Mouse (Mus musculus): Measurements from ENCODE around the gene Gsk3a. TPM values are rescaled to one million over a fixed set of nuclear protein-coding genes. Genes with fewer than 3 reads are reported as not detected.

Gsk3a gene
- polyA plus RNA-seq, 1 experiment from 2014 or later = 13.6 TPM

DNA sequence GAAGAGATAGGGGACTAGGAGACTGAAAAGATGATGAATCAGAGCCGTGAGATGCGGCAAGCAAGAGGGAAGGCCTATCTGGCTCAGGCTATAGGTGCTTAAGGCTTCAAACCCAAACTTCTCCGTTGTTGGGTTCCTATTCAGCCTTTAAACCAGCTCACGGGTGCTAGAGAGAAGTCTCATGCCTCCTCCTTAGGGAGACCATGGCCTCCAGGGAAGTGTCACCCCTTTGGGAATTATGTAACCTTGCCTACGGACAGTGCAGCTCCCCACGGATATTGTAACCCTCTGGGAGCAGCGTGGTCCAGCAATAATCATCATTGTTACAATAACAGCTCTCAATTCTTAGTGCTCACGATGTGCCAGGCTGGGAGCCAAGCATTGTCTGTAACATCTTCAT, 14.2 kb upstream of the Gsk3a start:
- H3K4me2 ChIP-seq (ENCODE audit: low read length) = peak overlapping the region; percentile 98
- peak overlapping the region; percentile 97 for H3K27ac ChIP-seq (ENCODE audit: low read depth)
- DNase-seq (ENCODE audit: low spot score) = no peak
- WGBS = 14% methylated on average over 8 of the region's 8 CpGs
- ATAC-seq (replicated peaks; ENCODE audit: low FRiP score, low TSS enrichment, low read depth) = no peak
- H3K36me3 ChIP-seq (ENCODE audit: control insufficient read depth, insufficient read depth, low read length) = no peaks in the 10 kb centered on the region
- no peaks in the 10 kb centered on the region for H3K27me3 ChIP-seq (replicated peaks; ENCODE audit: control insufficient read depth, insufficient read depth, low read length)
- peak overlapping the region; percentile 97 for H3K4me3 ChIP-seq (ENCODE audit: low read depth, low read length)
- peaks cover 25% of the 10 kb centered on the region for H3K4me1 ChIP-seq (replicated peaks; ENCODE audit: control insufficient read depth, insufficient read depth, low read length)
- peak overlapping the region; percentile 97 for H3K9ac ChIP-seq (ENCODE audit: low read length)
- H3K9me3 ChIP-seq (ENCODE audit: control insufficient read depth, low read length) = no peaks in the 10 kb centered on the region

DNA sequence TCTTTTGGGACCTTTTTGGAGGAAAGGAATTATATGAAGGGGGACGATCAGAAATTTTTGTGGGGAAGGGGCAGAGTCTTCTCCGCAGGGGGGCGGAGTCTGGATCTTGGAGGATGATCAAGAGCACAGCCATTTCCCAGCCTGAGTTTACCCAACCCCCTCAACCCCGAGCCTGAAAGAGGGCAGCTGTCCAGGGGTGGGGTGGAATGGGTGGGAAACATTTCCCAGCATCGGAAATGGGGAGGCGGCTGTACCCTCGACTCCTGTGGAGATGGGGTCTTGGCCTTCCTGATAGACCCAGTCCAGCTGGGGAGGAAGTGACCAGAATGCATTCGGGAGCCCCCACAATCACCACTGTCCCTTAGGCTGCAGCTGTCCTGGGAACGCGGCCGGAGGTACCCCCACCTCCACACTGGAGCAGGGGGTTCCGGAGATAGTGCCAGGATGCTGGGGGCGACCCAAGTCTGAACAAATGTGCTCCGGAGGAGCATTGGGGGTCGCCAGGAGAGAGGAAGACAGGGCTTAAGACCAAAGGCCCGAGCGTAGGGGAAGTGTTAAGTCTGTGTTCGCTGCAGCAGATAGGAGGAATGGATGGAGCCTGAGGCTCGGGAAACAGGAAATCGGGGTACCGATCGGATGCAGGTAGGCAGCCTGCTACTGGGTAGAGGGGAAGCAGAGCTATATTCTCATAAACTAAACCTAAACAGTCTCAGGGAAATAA, 13.6 kb upstream of the Gsk3a start:
- Histone ChIP-seq H3K4me1 (replicated peaks; ENCODE audit: control insufficient read depth, insufficient read depth, low read length) (peaks cover 31% of the 10 kb centered on the region), H3K4me2 (ENCODE audit: low read length) (peak overlapping the region; percentile 98), H3K27ac (ENCODE audit: low read depth) (peak overlapping the region; percentile 97), H3K27me3 (replicated peaks; ENCODE audit: control insufficient read depth, insufficient read depth, low read length) (no peaks in the 10 kb centered on the region), H3K36me3 (ENCODE audit: control insufficient read depth, insufficient read depth, low read length) (0 out of 2 replicates have a peak, but pooled peaks cover 1% of the 10 kb centered on the region), H3K9me3 (ENCODE audit: control insufficient read depth, low read length) (no peaks in the 10 kb centered on the region), H3K4me3 (ENCODE audit: low read depth, low read length) (peak overlapping the region; percentile 97), H3K9ac (ENCODE audit: low read length) (peak overlapping the region; percentile 97)
- ATAC-seq (replicated peaks; ENCODE audit: low FRiP score, low TSS enrichment, low read depth) (peak; percentile 34), DNase-seq (ENCODE audit: low spot score) (peak; percentile 72)
- 5% methylated on average over 22 of the region's 22 CpGs for WGBS

DNA sequence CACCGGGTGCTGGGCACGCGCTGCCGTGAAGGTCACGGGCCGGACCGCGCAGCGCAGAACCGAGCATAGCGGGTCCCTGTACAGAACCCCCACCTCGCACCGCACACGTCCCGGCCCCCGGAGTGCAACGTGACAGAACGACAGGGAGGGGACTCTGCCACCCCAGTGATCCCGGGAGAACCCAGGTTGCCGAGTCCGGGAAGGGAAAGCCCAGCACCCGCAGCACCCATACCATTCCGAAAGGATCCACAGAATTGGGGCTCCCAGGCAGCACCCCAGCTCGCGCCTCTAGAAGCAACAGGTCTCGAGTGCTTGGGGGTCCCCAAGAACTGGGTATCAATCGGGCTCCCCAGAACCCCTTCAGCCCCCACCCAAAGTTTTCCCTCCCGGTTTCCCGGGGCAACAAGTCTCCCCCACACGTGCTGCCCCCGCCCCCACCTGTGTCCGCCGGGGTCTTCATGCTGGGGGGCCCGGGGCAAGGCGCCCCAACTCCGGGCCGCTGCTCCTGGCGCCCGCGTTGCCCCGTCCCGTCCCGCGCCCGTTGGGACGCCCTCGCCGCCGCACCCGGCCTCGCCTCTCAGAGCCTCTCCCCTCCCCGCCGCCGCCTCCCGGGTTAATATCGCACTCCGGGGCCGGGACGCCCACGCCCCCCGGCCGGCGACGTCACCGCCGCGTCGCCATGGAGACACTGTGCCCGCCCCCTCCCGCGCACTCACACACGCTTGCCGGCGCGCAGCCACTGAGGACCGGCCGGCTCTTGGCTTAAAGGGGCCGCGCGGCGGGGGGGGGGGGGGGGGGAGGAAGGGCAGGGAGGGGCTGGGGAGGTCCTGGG, 12.7 kb upstream of the Gsk3a start, which contains the start of gene Erf:
TSS of gene Erf (minus strand) at position 621 of the 832 bp plus-strand sequence.
- DNase-seq (ENCODE audit: low spot score) = peak; percentile 99
- WGBS = under 1% methylated on average over 54 of the region's 81 CpGs
- H3K4me3 ChIP-seq (ENCODE audit: low read depth, low read length) = peak within 1 kb of the TSS; percentile 97
- H3K27ac ChIP-seq (ENCODE audit: low read depth) = peak within 1 kb of the TSS; percentile 97
- H3K4me1 ChIP-seq (replicated peaks; ENCODE audit: control insufficient read depth, insufficient read depth, low read length) = peaks cover 36% of the 10 kb centered on the region
- peak within 1 kb of the TSS; percentile 98 for H3K4me2 ChIP-seq (ENCODE audit: low read length)
- peaks cover 10% of the 10 kb centered on the region for H3K36me3 ChIP-seq (ENCODE audit: control insufficient read depth, insufficient read depth, low read length)
- peak; percentile 72 for ATAC-seq (replicated peaks; ENCODE audit: low FRiP score, low TSS enrichment, low read depth)
- H3K9me3 ChIP-seq (ENCODE audit: control insufficient read depth, low read length) = no peaks in the 10 kb centered on the region
- H3K9ac ChIP-seq (ENCODE audit: low read length) = peak within 1 kb of the TSS; percentile 97
- no peaks in the 10 kb centered on the region for H3K27me3 ChIP-seq (replicated peaks; ENCODE audit: control insufficient read depth, insufficient read depth, low read length)

DNA sequence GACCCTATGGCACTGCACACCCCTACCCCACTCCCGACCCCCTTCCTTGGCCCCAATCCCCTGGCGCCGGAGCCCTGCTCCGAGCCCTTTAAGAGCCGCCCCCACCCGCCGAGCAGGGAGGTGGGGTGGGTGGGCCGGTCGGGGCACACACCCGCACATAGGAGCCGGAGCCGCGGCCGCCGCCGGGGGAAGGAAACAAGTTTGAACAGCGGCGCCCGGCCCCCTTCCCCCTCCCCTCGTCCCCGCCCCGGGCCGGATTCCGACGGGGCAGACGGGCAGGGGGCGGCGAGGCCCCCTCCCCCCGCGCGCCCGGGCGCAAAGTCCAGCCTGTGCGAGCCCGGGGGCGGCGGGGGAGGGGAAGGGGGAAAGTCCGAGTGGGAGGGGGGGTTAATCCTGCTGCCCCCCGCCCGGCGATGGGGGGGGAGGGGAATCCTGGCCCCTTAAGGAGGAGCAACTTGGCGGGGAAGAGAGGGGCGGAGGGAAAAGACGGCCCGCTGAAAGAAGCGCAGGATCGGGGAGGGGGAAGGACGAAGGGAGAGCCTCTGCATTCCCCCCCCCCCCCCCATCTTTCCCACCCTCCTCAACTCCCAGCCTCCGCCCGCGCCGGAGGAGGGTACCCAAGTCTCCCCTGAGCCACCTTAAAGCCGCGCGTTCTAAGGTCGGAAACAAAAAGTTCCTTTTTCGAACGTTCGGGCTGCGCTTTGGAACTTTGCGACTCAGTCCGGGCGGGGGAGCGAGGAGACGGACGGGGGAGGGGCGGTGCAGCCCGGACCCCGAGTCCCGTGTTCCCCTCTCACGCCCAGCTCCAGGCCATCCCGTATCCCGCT, 11.9 kb upstream of the Gsk3a start:
- peak overlapping the region; percentile 98 for H3K4me2 ChIP-seq (ENCODE audit: low read length)
- peaks cover 36% of the 10 kb centered on the region for H3K4me1 ChIP-seq (replicated peaks; ENCODE audit: control insufficient read depth, insufficient read depth, low read length)
- peaks cover 18% of the 10 kb centered on the region for H3K36me3 ChIP-seq (ENCODE audit: control insufficient read depth, insufficient read depth, low read length)
- H3K27me3 ChIP-seq (replicated peaks; ENCODE audit: control insufficient read depth, insufficient read depth, low read length) = no peaks in the 10 kb centered on the region
- peak; percentile 56 for ATAC-seq (replicated peaks; ENCODE audit: low FRiP score, low TSS enrichment, low read depth)
- peak; percentile 90 for DNase-seq (ENCODE audit: low spot score)
- H3K4me3 ChIP-seq (ENCODE audit: low read depth, low read length) = peak overlapping the region; percentile 97
- under 1% methylated on average over 48 of the region's 73 CpGs for WGBS
- H3K9me3 ChIP-seq (ENCODE audit: control insufficient read depth, low read length) = no peaks in the 10 kb centered on the region
- H3K9ac ChIP-seq (ENCODE audit: low read length) = peak overlapping the region; percentile 97
- H3K27ac ChIP-seq (ENCODE audit: low read depth) = peak overlapping the region; percentile 97

DNA sequence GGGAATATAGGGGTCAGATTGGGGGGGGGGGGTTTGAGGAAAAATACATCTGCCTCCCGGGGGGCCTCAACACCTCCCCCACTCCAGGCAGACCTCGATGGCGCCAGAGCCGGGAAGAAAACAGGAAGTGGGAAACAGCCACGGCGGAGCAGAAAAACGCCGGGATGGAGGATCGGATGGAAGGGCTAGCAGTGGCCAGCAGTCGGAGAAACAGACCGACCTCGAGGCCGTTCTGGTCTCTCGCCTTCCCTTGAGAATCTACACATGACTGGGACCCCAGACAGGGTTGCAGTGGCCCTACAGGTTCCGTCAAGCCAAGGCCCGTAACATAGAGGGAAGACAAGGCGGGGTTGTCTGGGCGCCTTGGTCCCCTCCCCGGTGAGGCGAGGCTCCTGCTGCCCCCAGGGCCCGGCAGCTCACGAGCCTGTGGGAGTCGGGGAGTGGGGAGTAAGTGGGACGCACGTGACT, 11.2 kb upstream of the Gsk3a start:
- ATAC-seq (replicated peaks; ENCODE audit: low FRiP score, low TSS enrichment, low read depth) = no peak; the same call in none of the 2 replicates
- peaks cover 36% of the 10 kb centered on the region for H3K4me1 ChIP-seq (replicated peaks; ENCODE audit: control insufficient read depth, insufficient read depth, low read length)

DNA sequence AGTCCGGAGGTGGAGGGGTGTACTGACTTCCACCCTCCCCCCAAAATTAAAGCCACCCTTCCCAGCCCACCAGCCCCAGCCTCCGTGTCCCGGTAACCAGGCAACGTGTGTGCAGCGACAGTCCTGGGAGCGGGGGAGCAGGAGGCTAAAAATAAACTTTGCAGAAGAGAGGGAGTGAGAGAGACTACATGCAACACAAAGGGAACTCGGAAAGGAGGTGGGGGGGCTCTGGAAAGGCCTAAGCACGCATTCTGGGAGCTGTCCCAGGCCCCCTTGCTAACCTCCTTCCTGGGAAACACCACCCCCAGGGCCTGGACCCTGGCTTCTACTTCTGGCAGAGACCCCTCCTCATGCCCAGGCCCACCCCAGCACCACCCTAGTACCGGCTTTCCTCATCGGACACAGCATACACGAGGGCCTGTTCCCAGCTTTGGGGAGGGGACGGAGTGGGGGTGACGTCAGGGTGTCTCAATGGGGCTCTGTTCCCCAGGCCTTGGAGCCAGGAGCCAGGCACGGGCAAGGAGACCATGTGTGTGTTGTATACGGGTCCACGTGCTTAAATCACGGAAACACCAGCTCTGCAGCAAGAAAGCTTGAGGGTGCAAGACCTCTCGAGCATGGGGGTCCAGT, 10.5 kb upstream of the Gsk3a start:
- peaks cover 31% of the 10 kb centered on the region for H3K36me3 ChIP-seq (ENCODE audit: control insufficient read depth, insufficient read depth, low read length)
- H3K4me2 ChIP-seq (ENCODE audit: low read length) = peak overlapping the region; percentile 98
- no peaks in the 10 kb centered on the region for H3K9me3 ChIP-seq (ENCODE audit: control insufficient read depth, low read length)
- WGBS = 2% methylated on average over 18 of the region's 18 CpGs
- peaks cover 36% of the 10 kb centered on the region for H3K4me1 ChIP-seq (replicated peaks; ENCODE audit: control insufficient read depth, insufficient read depth, low read length)
- peak; percentile 74 for DNase-seq (ENCODE audit: low spot score)
- H3K9ac ChIP-seq (ENCODE audit: low read length) = peak overlapping the region; percentile 97
- H3K27me3 ChIP-seq (replicated peaks; ENCODE audit: control insufficient read depth, insufficient read depth, low read length) = no peaks in the 10 kb centered on the region
- H3K4me3 ChIP-seq (ENCODE audit: low read depth, low read length) = peak overlapping the region; percentile 97
- 0 out of 2 replicates have a peak, but pooled peaks have one; percentile 6 for ATAC-seq (replicated peaks; ENCODE audit: low FRiP score, low TSS enrichment, low read depth)
- peak overlapping the region; percentile 97 for H3K27ac ChIP-seq (ENCODE audit: low read depth)

More for the DNA sequence above, 11.2 kb upstream of the Gsk3a start:
- Histone ChIP-seq H3K9ac (ENCODE audit: low read length) (peak overlapping the region; percentile 97), H3K27me3 (replicated peaks; ENCODE audit: control insufficient read depth, insufficient read depth, low read length) (no peaks in the 10 kb centered on the region), H3K4me3 (ENCODE audit: low read depth, low read length) (peak overlapping the region; percentile 97), H3K9me3 (ENCODE audit: control insufficient read depth, low read length) (no peaks in the 10 kb centered on the region), H3K36me3 (ENCODE audit: control insufficient read depth, insufficient read depth, low read length) (peaks cover 25% of the 10 kb centered on the region), H3K4me2 (ENCODE audit: low read length) (peak overlapping the region; percentile 98), H3K27ac (ENCODE audit: low read depth) (peak overlapping the region; percentile 97)
- DNase-seq (ENCODE audit: low spot score) = peak; percentile 82
- WGBS = 0% methylated on average over 25 of the region's 25 CpGs

DNA sequence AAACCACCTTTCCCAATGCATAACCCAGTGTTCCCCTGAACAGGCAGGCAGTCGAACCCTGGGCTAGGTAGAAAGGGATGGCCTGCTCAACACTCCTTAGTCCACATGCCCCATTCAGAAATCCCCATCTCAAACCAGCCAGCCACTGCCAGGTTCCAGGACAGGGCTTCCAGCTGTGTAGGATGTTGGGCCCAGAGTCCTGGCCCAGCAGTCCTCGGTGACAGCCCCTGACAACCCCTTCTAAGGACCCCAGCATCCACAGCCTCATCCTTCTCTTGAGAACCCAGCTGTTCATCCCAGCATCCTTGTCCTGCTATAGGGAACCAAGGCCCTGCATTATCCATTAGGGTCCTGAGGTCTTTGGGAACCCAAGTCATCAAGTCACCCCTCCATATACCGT, 9.8 kb upstream of the Gsk3a start:
- H3K27me3 ChIP-seq (replicated peaks; ENCODE audit: control insufficient read depth, insufficient read depth, low read length) = no peaks in the 10 kb centered on the region
- 16% methylated on average over 3 of the region's 3 CpGs for WGBS
- H3K27ac ChIP-seq (ENCODE audit: low read depth) = peak overlapping the region; percentile 97

More for the DNA sequence above, 9.8 kb upstream of the Gsk3a start:
- no peak for DNase-seq (ENCODE audit: low spot score)
- H3K9me3 ChIP-seq (ENCODE audit: control insufficient read depth, low read length) = no peaks in the 10 kb centered on the region
- no peak for ATAC-seq (replicated peaks; ENCODE audit: low FRiP score, low TSS enrichment, low read depth)
- H3K9ac ChIP-seq (ENCODE audit: low read length) = peak overlapping the region; percentile 97
- peak overlapping the region; percentile 98 for H3K4me2 ChIP-seq (ENCODE audit: low read length)
- peak overlapping the region; percentile 97 for H3K4me3 ChIP-seq (ENCODE audit: low read depth, low read length)
- H3K36me3 ChIP-seq (ENCODE audit: control insufficient read depth, insufficient read depth, low read length) = peaks cover 38% of the 10 kb centered on the region
- peaks cover 36% of the 10 kb centered on the region for H3K4me1 ChIP-seq (replicated peaks; ENCODE audit: control insufficient read depth, insufficient read depth, low read length)
